In the genomic region with DNA sequence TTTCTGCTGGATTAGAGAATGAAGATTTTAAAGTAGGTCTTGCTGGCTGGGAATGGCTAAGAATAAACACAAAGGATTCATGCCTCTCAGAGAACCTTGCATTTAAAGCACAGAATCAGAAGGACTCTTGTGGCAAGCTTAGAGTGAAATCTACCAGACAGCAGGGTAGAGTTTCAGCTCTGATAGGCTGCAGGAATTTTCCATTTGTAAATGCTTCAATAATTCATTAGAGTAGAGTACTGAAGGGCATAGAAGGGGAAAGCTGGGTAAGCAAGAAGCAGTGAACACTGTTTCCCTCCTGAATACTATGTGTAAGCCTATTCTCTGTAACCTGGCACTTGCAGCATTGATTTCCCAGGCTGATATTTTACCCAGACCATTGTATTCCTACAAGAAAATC, we compare ENCODE assay signal across 14 mouse cellular contexts. TPM values are rescaled to one million over a fixed set of nuclear protein-coding genes. Genes with fewer than 3 reads are reported as not detected.
"Had no signal": no experiment of that assay in that cellular context is flagged by ENCODE, and none has a peak within 500 bp of the region (broad histone marks: within the 10 kb centered on the region; RNA-seq: fewer than 3 reads in every experiment).

No protein-coding gene starts in this region.

- H3K9ac ChIP-seq: limb, embryonic 15.5 days; liver, embryonic 12.5 days; lung, embryonic 14.5 days; midbrain, embryonic 12.5 days; neural tube, embryonic 13.5 days had no signal

- DNase-seq: lung, embryonic 14.5 days; lung, postnatal 10 days; lung, postnatal 4 days; retina, postnatal 1 day; right cerebral cortex, postnatal 4 days; spleen, adult 18-20 months; thymus, adult 18-20 months; thymus, postnatal 14 days had no signal

- H3K36me3 ChIP-seq: limb, embryonic 15.5 days; midbrain, embryonic 12.5 days; neural tube, embryonic 13.5 days had no signal

- ATAC-seq: liver, embryonic 12.5 days had no signal

- H3K27ac ChIP-seq: left cerebral cortex, adult 2 months; limb, embryonic 15.5 days; liver, embryonic 12.5 days; midbrain, embryonic 12.5 days; neural tube, embryonic 13.5 days had no signal

- H3K4me3 ChIP-seq: left cerebral cortex, adult 2 months; limb, embryonic 15.5 days; liver, embryonic 12.5 days; midbrain, embryonic 12.5 days; neural tube, embryonic 13.5 days had no signal

- H3K27me3 ChIP-seq: limb, embryonic 15.5 days; liver, embryonic 12.5 days; midbrain, embryonic 12.5 days had no signal

- H3K9me3 ChIP-seq: limb, embryonic 15.5 days; liver, embryonic 12.5 days; midbrain, embryonic 12.5 days; neural tube, embryonic 13.5 days had no signal

- H3K4me2 ChIP-seq: limb, embryonic 15.5 days; liver, embryonic 12.5 days; lung, embryonic 14.5 days; midbrain, embryonic 12.5 days; neural tube, embryonic 13.5 days had no signal

RNA-seq across cellular contexts. Expression of a gene that starts 10.4 kb away (rescaled TPM):
- total RNA-seq: megakaryocyte, adult 5-6 weeks had no signal
